Mouse (Mus musculus) cerebellum, adult (tissue): ENCODE measurements around the gene Orm1.

Experiments
- ATAC-seq: cut with Nextera tagmentation; 2 replicates; pipeline ENCODE4 v1.9.2; 2017; ENCODE audit warnings: mild to moderate bottlenecking, moderate library complexity, mixed read lengths; ENCODE audit not compliant: insufficient number of reproducible peaks, low FRiP score, low TSS enrichment

The Orm1 gene

DNA sequence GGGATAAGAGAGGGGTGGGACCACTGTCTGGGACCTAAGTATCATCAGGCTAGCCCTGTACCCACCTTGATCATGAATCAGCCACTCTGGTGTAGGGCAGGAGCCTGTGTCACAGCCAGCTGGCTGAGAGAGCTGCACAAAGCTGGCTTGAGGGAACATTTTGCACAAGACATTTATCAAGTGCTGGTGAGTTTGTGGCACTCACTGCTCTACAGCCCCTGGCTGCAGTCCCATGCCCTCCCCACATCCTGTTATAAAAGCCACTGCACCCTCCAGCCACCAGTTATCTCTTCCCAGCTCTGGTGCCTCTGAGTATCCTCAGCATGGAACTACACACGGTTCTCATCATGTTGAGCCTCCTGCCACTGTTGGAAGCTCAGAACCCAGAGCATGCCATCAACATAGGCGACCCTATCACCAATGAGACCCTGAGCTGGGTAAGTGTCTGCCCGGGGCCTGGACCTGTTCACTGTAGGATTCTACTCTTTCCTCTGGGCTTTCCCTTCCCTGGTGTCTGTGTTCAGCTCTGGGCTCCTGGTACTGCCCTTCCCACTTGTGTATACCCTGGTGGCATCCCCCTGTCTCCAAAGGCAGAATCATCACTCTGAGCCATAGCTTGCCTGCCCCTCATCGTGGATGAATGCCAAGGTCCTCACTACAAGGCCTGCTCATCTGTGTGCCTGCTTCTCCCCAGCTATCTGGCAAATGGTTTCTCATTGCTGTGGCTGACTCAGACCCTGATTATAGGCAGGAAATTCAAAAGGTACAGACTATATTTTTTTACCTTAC, 11.7 kb downstream of the Orm1 start, which contains the start of gene Orm3:
Orm3 (plus strand) TSS at position 286 of the 789 bp plus-strand sequence.
- no peak for ATAC-seq

GRCm38 (mm10) chr4:63356981-63357570, 12.7 kb downstream of the Orm1 start:
- ATAC-seq, result no peak

GRCm38 (mm10) chr4:63359861-63360260, 15.5 kb downstream of the Orm1 start:
- no peak for ATAC-seq

- ATAC-seq, result no peak
These were observed 17.8 kb downstream of the Orm1 start, which contains the start of gene Orm2 for GRCm38 (mm10) chr4:63362150-63362549. Gene Orm2 (plus strand): TSS chr4:63362449.

DNA sequence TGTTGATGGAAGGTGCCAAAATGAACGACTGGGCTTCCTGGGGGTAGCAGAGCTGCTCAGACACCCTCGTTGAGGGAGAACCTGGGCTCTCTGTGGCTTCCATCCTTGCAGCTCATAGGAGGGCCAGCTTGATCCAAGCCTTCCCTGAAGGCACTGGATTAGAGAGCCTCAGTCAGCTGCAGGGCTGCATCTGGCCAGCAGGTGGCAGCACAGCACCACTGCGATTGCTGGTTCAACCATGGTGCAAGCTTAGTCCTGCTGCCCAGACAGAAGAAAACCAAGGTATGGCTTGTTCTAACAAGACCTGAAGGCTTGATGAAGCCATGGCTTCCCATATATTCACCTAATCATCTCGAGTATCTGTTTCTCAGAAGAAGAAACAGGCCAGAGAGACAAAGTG, 24.2 kb downstream of the Orm1 start:
- peak; percentile 62 for ATAC-seq

- ATAC-seq, result no peak
These were observed 26.5 kb downstream of the Orm1 start for GRCm38 (mm10) chr4:63370897-63371296.

- ATAC-seq, result no peak
These were observed 27.5 kb downstream of the Orm1 start for GRCm38 (mm10) chr4:63371890-63372289.

GRCm38 (mm10) chr4:63373404-63373803, 29.0 kb downstream of the Orm1 start:
- ATAC-seq, result no peak

GRCm38 (mm10) chr4:63374331-63374730, 30.0 kb downstream of the Orm1 start:
- no peak for ATAC-seq

DNA sequence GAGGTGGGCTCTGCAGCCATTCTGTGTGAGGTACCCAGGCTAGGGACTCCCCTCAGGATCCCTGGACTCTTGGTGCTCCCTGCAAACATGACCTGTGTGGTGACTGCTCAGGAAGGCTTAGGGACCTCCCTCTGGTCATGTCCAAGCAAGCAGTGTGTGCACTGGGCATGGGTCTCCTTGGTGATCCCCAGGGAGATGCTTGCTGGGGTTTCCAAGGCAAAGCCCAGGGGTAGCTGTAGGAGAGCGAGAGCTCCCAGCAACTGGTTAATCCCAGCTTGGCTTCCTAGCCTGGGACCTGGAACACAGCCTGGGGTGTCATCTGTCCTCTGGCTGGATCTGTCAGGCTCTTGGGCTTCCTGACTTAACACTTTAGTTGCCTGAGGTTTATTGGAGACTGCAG, 31.0 kb downstream of the Orm1 start:
- ATAC-seq, result no peak

GRCm38 (mm10) chr4:63377483-63377882, 33.1 kb downstream of the Orm1 start:
- no peak for ATAC-seq

DNA sequence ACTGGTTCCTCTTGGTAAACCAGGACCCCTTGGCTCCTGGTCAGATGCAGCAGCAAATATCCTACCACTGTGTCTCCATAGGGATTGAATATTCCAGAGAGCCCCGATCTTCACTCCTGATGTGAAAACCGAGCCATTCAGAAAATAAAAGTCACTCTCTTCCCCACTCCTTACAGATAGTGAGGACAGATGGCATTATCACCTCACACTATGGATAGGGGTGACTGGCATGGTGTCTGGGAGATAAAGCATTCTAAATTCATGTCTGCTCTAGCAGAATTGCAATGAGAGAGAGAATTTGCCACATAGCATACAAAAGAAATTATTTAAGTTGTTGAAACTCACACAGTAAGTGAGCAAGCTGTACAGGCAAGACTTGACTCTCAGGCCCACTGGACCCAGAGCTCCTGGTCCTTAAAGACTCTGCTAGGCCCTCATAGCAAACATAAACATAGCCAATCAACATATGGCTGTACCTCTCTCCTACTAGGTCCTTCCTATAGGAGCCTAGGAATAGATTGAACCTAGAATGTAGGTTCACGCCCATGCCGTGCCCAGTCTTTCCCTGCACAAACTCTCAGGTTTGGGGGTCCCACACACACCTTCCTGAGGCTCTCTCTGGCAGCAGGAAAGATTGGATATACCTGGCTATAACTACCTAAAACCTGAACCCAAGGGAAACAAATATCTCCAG, 38.5 kb downstream of the Orm1 start:
- no peak for ATAC-seq

DNA sequence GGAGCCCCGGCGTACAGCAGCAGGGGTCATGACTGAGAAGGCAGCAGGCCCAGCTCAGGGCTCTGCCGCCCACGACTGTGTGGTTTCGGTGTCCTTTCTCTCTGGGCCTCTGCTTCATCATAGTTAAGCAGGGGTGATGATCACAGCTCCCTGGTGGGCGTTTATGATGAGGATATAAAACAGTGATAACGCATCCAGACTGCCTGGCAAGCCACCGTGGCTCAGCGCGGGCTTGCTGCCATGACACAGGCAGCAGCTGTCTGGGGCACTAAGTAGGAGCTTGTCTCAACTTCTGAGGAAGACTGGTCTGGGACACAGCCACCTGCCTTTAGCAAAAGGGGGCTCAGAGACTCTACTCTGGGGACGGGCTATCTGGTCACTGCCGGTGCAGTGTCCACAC, 39.1 kb downstream of the Orm1 start:
- ATAC-seq, result no peak

GRCm38 (mm10) chr4:63384262-63384661, 39.9 kb downstream of the Orm1 start:
- no peak for ATAC-seq

DNA sequence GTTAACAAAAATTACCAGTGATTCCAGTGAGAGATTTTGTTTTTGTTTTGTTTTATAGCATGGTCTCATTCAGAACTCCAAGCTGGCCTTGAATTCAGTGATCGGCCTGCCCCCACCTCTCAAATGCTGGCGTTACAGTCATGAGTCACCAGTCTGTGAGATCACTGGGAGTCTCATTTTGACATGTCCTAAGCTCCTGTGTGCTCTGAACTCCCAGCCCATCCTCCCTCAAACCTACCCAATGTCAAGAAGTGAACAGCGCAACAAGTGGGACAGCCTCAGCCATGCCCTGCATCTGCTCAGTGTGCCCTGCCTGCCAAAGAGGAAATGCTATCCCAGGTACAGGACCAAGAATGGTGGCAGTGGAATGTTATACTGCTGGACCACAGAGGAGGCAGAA, 40.9 kb downstream of the Orm1 start:
- ATAC-seq, result no peak

DNA sequence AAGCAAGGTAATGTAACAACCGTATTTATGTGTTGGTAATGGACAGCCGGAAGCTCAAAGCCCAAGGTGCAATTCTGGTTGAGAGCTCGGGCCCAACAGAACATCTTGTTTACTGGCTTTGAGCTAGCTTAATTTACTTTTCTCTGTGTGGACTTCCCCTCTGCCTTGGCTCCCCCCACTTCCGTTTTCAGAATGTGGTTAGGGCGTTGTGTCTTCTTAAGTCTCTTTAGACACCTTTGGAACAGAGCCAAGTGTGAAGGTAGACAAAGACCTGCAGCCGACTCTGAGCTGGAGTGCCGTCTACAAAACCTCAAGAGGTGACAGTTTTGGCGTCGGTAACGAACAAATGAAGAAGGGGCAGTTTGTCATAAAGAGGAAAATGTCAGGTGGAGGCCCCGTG, 41.4 kb downstream of the Orm1 start:
- no peak for ATAC-seq

- no peak for ATAC-seq
These were observed 43.7 kb downstream of the Orm1 start for GRCm38 (mm10) chr4:63388029-63388428.

GRCm38 (mm10) chr4:63389121-63389886, 44.9 kb downstream of the Orm1 start:
- ATAC-seq, result no peak

- ATAC-seq, result no peak
These were observed 45.6 kb downstream of the Orm1 start for GRCm38 (mm10) chr4:63389887-63390528.

DNA sequence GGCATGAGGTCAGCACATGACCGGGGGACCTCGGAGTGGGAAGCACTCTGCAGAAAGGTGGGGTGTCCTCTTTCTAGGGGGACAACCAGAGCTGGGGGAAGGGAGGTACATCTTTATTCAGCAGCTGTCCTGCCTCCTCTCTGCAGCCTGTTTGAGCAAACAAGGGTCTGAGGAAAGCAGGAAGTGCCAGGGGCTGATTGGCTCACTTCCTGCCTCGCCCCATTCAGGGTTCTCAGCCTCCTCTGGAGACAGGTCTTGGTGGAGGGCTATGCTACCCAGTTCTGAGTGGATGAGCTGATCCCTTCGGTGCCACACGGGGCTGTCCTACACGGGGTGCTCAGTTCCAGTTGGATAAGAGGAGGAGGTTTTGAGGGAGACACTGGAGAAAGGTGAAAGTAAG, 47.0 kb downstream of the Orm1 start:
- no peak for ATAC-seq
